Mouse (Mus musculus) heart, embryonic 10.5 days (tissue): Measurements from ENCODE around the gene Dazl. TPM values are rescaled to one million over a fixed set of nuclear protein-coding genes. Genes with fewer than 3 reads are reported as not detected.

ENCODE experiments used
- polyA plus RNA-seq: library from polyadenylated mRNA; unstranded; fragments of >200 nt; fragmentation: Nextera tagmentation; extraction: Ambion mirVana; gene quantifications from 2 replicates; pipeline ENCODE4 v1.2.1, GENCODE M21; 2016

Gene Dazl
- polyA plus RNA-seq, 1 experiment from 2014 or later = 0.49 TPM

Other genes with a start within 250 kb of the Dazl start
- 9.2 and 10.9 TPM in 2 replicates for gene Rftn1, start 103.0 kb downstream of the Dazl start, polyA plus RNA-seq
- gene Plcl2, start 215.8 kb upstream of the Dazl start, polyA plus RNA-seq = 3.0 and 3.8 TPM in 2 replicates